In the genomic region with DNA sequence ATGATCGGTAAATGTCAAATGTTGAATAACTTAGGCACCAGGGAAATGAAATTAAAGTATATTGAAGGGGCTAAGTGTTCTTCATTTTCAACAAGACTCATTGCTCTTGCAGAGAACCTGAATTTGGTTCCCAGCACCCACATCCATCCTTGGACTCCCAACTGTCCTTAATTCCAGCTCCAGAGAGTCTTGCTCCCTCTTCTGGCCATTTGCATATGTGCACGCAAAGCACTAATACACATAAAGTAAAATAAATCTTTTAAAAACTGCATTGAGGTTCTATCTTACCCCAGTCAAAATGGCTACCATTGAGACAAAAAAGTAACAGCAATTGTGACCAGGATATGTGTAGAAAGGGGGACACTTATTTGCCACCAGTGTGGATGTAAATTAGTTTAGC, we compare ENCODE assay signal across 1 mouse cellular context.
TF ChIP-seq lines count a peak whose summit lies in the region.

No protein-coding gene starts in this region.

TF ChIP-seq in CH12.LX, 34 proteins besides CTCF, POLR2A, EP300 and RAD21:
- TF ChIP-seq UBTF (IDR thresholded peaks at IDR 0.05; ENCODE audit: low read depth, low read length): no peak
- TF ChIP-seq SMC3 (IDR thresholded peaks at IDR 0.05; ENCODE audit: low read depth, low read length): peak; percentile 29; the same call in 1 of the 2 replicates
